In the genomic region with DNA sequence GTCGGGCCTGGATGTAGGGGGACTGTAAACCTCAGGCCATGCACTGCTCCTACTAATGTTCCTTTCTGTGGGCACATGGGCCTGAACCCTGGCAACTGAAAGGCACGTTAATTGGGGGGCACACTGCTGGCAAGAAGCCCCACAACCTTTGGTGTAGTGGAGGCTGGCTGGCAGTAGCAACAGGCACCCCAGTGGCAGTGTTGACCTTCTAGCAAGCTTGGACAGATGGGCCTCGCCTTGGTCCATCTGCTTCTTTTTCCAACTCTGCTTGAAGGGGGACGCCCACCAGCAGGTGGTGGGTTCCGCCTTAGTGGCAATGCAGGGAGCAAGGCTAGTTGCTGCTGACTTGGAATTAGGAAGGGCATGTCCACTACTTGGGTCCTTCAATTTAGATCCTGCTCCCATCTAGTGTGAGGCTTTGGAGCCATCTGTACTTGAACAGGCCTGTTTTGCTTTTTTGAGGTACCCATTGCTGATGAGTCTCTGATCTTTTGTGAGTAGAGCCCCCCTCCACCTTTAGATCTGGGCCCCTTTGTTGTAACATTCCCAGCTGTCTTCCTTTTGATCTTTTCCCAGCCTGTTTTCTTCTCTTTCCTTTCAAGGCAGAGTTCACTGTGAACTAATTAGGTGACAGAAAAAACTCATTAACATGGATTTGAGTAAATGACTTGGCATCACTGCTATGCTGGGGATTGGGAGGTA, we compare ENCODE assay signal across 1 mouse cellular context.
TF ChIP-seq lines count a peak whose summit lies in the region.

No protein-coding gene starts in this region.

TF ChIP-seq in MEL, 35 proteins besides CTCF, POLR2A, EP300 and RAD21:
- no peak for TF ChIP-seq MEF2A (IDR thresholded peaks at IDR 0.05; ENCODE audit: extremely low read depth, insufficient replicate concordance, low read depth, low read length, poor library complexity, severe bottlenecking)
- TF ChIP-seq ZMIZ1 (IDR thresholded peaks at IDR 0.05; ENCODE audit: low read depth, low read length) = 0 out of 2 replicates have a peak, but pooled peaks have one; percentile 19
- no peak for TF ChIP-seq ZC3H11A (IDR thresholded peaks at IDR 0.05; ENCODE audit: low read depth, low read length)
